Comparison of ENCODE assay signal across 8 mouse cellular contexts in genomic region chr5:3344081-3344631, GRCm38 (mm10). TPM values are rescaled to one million over a fixed set of nuclear protein-coding genes. Genes with fewer than 3 reads are reported as not detected.
A peak's percentile ranks its signal among the peaks of the same experiment; 100 is the strongest.
DNase-seq lines count a peak whose midpoint lies in the region; ATAC-seq and TF ChIP-seq lines count a peak whose summit lies in the region.

No protein-coding gene starts in this region.

- ATAC-seq in hematopoietic stem cell, adult 5-6 weeks (replicated peaks in 1 of 2; ENCODE audit: insufficient read depth in 1 of 2, low FRiP score in 2 of 2, low TSS enrichment in 1 of 2, low read depth in 1 of 2, poor library complexity in 2 of 2, severe bottlenecking in 2 of 2): peak; percentile 23 to 54
- ATAC-seq in lung, postnatal 0 days: peak; percentile 77

- peak overlapping the region; percentile 98 for H3K9ac ChIP-seq in MEL (ENCODE audit: control insufficient read depth, low read depth, low read length, poor library complexity, severe bottlenecking)
- H3K9ac ChIP-seq in lung, postnatal 0 days (replicated peaks; ENCODE audit: low read depth): peak overlapping the region; percentile 43

- H3K79me2 ChIP-seq in MEL (ENCODE audit: control insufficient read depth, insufficient read depth, low read length, poor library complexity): peaks cover 79% of the 10 kb centered on the region

- TF ChIP-seq CTCF in MEL (IDR thresholded peaks at IDR 0.05 in 2 of 3, conservative IDR thresholded peaks at IDR 0.05 in 1 of 3; ENCODE audit: control insufficient read depth in 1 of 3, insufficient read depth in 1 of 3, low read depth in 2 of 3, low read length in 3 of 3, poor library complexity in 1 of 3, severe bottlenecking in 1 of 3): peak; percentile 30 to 73 (median 51); a peak in 5 of 6 replicates
- TF ChIP-seq CTCF in cerebellum, adult 2 months (IDR thresholded peaks at IDR 0.05; ENCODE audit: borderline replicate concordance, insufficient read depth, low read depth, low read length): peak; percentile 55
- peak; percentile 89 for TF ChIP-seq CTCF in lung, postnatal 0 days (IDR thresholded peaks at IDR 0.05)

- peak; percentile 76 for DNase-seq in MEL (ENCODE audit: low read depth, low spot score)
- DNase-seq in cerebellum, adult 2 months: peak; percentile 58 to 63
- peak; percentile 84 for DNase-seq in forelimb bud, embryonic 11.5 days (ENCODE audit: low read depth, low spot score)
- peak; percentile 82 to 88 for DNase-seq in layer of hippocampus, postnatal 10 days (ENCODE audit: low spot score in 2 of 2)
- peak; percentile 85 for DNase-seq in lung, postnatal 0 days (ENCODE audit: low spot score)
- DNase-seq in ovary, adult 18-20 months (ENCODE audit: low spot score): peak; percentile 68
- peak; percentile 83 for DNase-seq in thymus, postnatal 0 days (ENCODE audit: low spot score)

- TF ChIP-seq EP300 in MEL (IDR thresholded peaks at IDR 0.05; ENCODE audit: low read depth in 1 of 2, low read length in 2 of 2): no peak
- no peak for TF ChIP-seq EP300 in lung, postnatal 0 days (IDR thresholded peaks at IDR 0.05)

- no peaks in the 10 kb centered on the region for H3K9me3 ChIP-seq in MEL (replicated peaks; ENCODE audit: insufficient read depth, low read length)
- no peaks in the 10 kb centered on the region for H3K9me3 ChIP-seq in lung, postnatal 0 days (ENCODE audit: low read length)

- H3K36me3 ChIP-seq in MEL (ENCODE audit: control insufficient read depth in 1 of 2, insufficient read depth in 2 of 2, low read length in 2 of 2): peaks cover 20 to 28% of the 10 kb centered on the region in 2 experiments
- no peaks in the 10 kb centered on the region for H3K36me3 ChIP-seq in lung, postnatal 0 days (ENCODE audit: insufficient read depth, low read length)

- TF ChIP-seq POLR2A in MEL (IDR thresholded peaks at IDR 0.05; ENCODE audit: control insufficient read depth in 1 of 2, insufficient read depth in 1 of 2, low read depth in 1 of 2, low read length in 2 of 2, poor library complexity in 1 of 2): no peak
- TF ChIP-seq POLR2A in cerebellum, adult 2 months (IDR thresholded peaks at IDR 0.05; ENCODE audit: borderline replicate concordance, insufficient read depth, low read length): no peak

- under 1% methylated on average over 57 of the region's 58 CpGs for WGBS in cerebellum, adult 2 months
- WGBS in lung, postnatal 0 days: 1% methylated on average over 49 of the region's 58 CpGs

- peak overlapping the region; percentile 95 for H3K27ac ChIP-seq in MEL (ENCODE audit: control insufficient read depth, low read depth, low read length)
- H3K27ac ChIP-seq in cerebellum, adult 2 months (ENCODE audit: insufficient read depth, low read length): no peak overlapping the region
- peak overlapping the region; percentile 79 for H3K27ac ChIP-seq in lung, postnatal 0 days (ENCODE audit: low read length)

- peak overlapping the region; percentile 98 for H3K4me2 ChIP-seq in lung, postnatal 0 days (replicated peaks; ENCODE audit: low read depth, low read length)

- H3K27me3 ChIP-seq in MEL (ENCODE audit: control insufficient read depth in 1 of 2, insufficient read depth in 2 of 2, low read length in 2 of 2): no peaks in the 10 kb centered on the region
- H3K27me3 ChIP-seq in cerebellum, adult 2 months (ENCODE audit: control insufficient read depth, insufficient read depth, low read length): peaks cover 6% of the 10 kb centered on the region; the same call in 1 of the 2 replicates
- H3K27me3 ChIP-seq in lung, postnatal 0 days (replicated peaks; ENCODE audit: insufficient read depth, low read length): no peaks in the 10 kb centered on the region

- peaks cover 4% of the 10 kb centered on the region in 2 experiments; a peak in 3 of 4 replicates for H3K4me1 ChIP-seq in MEL (ENCODE audit: control insufficient read depth in 1 of 2, insufficient read depth in 2 of 2, low read length in 2 of 2)
- no peaks in the 10 kb centered on the region for H3K4me1 ChIP-seq in cerebellum, adult 2 months (ENCODE audit: control insufficient read depth, insufficient read depth, low read length)
- H3K4me1 ChIP-seq in lung, postnatal 0 days (ENCODE audit: insufficient read depth, low read depth, low read length): no peaks in the 10 kb centered on the region

- peak overlapping the region; percentile 74 to 98 for H3K4me3 ChIP-seq in MEL (ENCODE audit: control insufficient read depth in 1 of 2, insufficient read depth in 1 of 2, low read depth in 2 of 2, low read length in 2 of 2)
- H3K4me3 ChIP-seq in cerebellum, adult 2 months (replicated peaks; ENCODE audit: insufficient read depth, low read depth, low read length): peak overlapping the region; percentile 52
- peak overlapping the region; percentile 75 for H3K4me3 ChIP-seq in lung, postnatal 0 days (ENCODE audit: low read depth, low read length)

- TF ChIP-seq RAD21 in MEL (IDR thresholded peaks at IDR 0.05; ENCODE audit: low read depth, low read length): peak; percentile 37

TF ChIP-seq in MEL, 35 proteins besides CTCF, POLR2A, EP300 and RAD21:
- TF ChIP-seq SMC3 (IDR thresholded peaks at IDR 0.05; ENCODE audit: low read depth, low read length): peak; percentile 40
- peak; percentile 22; the same call in 1 of the 2 replicates for TF ChIP-seq SIN3A (IDR thresholded peaks at IDR 0.05; ENCODE audit: low read length)
- peak; percentile 78 for TF ChIP-seq MXI1 (IDR thresholded peaks at IDR 0.05; ENCODE audit: low read depth, low read length)
- TF ChIP-seq HCFC1 (IDR thresholded peaks at IDR 0.05; ENCODE audit: low read depth, low read length): no peak
- no peak for TF ChIP-seq ZKSCAN1 (IDR thresholded peaks at IDR 0.05; ENCODE audit: low read depth, low read length)
- 0 out of 2 replicates have a peak, but pooled peaks have one; percentile 24 for TF ChIP-seq MYC (IDR thresholded peaks at IDR 0.05; ENCODE audit: low read depth, low read length)
- 0 out of 2 replicates have a peak, but pooled peaks have one; percentile 4 for TF ChIP-seq CHD1 (IDR thresholded peaks at IDR 0.05; ENCODE audit: low read depth, low read length)
- no peak for TF ChIP-seq RCOR1 (IDR thresholded peaks at IDR 0.05; ENCODE audit: low read depth, low read length)
- 0 out of 2 replicates have a peak, but pooled peaks have one; percentile 38 for TF ChIP-seq UBTF (IDR thresholded peaks at IDR 0.05; ENCODE audit: borderline replicate concordance, insufficient read depth, low read depth, low read length)

RNA-seq across cellular contexts. Expression of gene Cdk6, which starts 2.9 kb away (rescaled TPM):
- 195 and 197 TPM in 2 replicates for total RNA-seq in MEL (2012; rRNA removed)
- 100 to 1,000 TPM in 1 of 2 experiments, 10 to 100 TPM in 1; 79.0 to 318 TPM for polyA plus RNA-seq in MEL (2012; ENCODE audit: insufficient read depth in 1 of 2, insufficient read length in 2 of 2, low read depth in 1 of 2, low replicate concordance in 2 of 2, missing spikeins in 1 of 2)
- polyA plus RNA-seq in cerebellum, adult 2 months (2012; rRNA removed): 0.39 and 0.51 TPM in 2 replicates
- 171 and 186 TPM in 2 replicates for total RNA-seq in hematopoietic stem cell, adult 5-6 weeks (2017)
- 10 to 100 TPM; 10.7 to 15.3 TPM for total RNA-seq in layer of hippocampus, postnatal 10 days (2021)
- 19.7 and 27.7 TPM in 2 replicates for polyA plus RNA-seq in lung, postnatal 0 days (2015; fragmentation: Nextera tagmentation; extraction: Ambion mirVana)
- 44.6 and 61.5 TPM in 2 replicates for polyA plus RNA-seq in thymus, postnatal 0 days (2015; fragmentation: Nextera tagmentation; extraction: Ambion mirVana)

Comparison
In these comparisons a context has a peak if more than half of its experiments do, and no peak if none do; other contexts are left out.
1. RNA of gene Cdk6, which starts 2.9 kb away (polyA plus RNA-seq): 79.0 to 318 TPM in MEL, 44.6 to 61.5 TPM in thymus, postnatal 0 days and 19.7 to 27.7 TPM in lung, postnatal 0 days; 0.39 to 0.51 TPM in cerebellum, adult 2 months; every median in the first group is over 10 times any median in the second.
2. Peak in every context shown above with its lines, with median percentiles within 50 percentile points of each other: DNase-seq, H3K4me3 ChIP-seq and CTCF ChIP-seq.